Mouse (Mus musculus) cerebellum, adult 8-10 months (tissue): ENCODE measurements around the gene Ccdc137.

Experiments used
- DNase-seq: peaks from one replicate; pipeline ENCODE4 v3.0.0; 2022

Gene Ccdc137

DNA sequence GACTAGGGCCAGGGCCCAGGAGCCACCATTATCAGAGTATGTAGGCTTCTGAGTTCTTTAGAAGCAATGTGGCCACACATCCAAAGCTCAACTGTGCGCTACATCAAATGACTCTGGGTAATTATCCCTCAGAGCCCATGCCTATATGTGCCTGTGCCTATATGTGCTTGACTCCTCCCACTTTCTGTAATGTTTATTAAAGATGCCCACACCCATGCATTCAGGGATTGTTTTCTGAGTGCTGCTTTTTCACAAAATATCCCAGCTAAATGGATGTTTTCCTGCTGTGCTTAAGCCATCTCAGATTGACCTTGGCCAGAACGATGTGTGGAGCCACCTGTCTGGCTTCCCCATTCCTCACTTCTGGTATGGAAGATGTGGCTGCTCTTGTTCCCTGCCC, 5.6 kb downstream of the Ccdc137 start:
- DNase-seq = no peak

- no peak for DNase-seq
Measured at GRCm38 (mm10) chr11:120464365-120464764, 6.5 kb downstream of the Ccdc137 start.

DNA sequence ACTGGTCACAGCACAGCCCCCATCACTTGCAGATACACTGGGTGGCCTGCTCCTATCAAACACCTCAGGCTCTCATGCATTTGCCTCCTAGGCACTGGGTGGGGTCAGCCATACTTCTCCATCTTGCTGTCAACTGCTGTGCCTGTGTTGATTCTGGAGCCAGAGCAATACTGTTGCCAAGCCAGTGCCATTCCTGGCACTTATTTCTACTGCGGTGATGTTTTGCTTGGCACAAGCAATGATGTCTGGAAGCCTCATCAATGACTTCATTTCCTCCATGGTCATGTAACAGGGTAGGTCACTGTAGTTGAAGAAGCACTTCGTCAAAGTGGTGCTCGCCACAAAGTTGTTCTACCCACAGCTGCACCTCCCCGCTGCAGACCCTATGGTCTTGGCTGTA, 7.6 kb downstream of the Ccdc137 start:
- DNase-seq = no peak

GRCm38 (mm10) chr11:120467051-120467735, 9.3 kb downstream of the Ccdc137 start, which contains the start of gene Arl16:
Gene Arl16, minus strand, starts transcription at chr11:120467607.
- peak; percentile 88 for DNase-seq

DNA sequence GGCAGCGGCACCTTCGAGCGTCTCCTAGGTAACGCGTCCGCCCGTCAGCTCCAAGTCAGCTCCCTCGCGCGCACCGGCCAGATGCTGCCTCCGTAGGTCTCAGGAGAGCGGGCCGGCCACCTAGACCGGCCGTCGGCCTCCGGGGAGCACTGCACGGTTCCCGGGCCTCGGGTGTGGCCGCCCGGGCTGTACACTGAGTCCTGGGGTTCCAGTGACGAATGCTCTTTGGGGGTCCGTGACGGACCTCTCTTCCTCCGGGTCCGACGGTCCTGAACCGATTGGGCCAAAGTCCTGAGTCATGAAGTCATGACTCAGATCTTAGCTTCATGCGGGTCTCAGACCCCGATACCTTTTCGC, 9.8 kb downstream of the Ccdc137 start:
- no peak for DNase-seq

DNA sequence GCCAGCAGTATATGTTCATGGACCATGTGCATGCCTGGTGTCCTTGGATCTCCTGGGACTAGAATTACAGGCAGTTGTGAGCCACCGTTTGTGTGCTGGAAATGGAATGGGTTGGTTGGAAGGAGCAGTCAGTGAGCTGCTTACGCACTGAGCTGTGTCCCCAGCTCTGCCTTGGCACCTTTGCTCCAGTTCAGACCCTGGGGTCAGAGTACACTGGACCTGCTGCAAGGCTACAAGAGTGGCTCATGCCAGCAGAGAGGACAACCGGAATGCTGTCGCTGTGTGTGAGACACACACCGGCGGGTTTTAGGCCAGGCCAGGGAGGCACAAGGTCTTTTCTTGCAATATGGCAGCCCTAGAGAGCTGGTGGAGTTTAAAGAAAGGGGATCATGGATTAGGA, 14.1 kb downstream of the Ccdc137 start:
- DNase-seq = no peak

- no peak for DNase-seq
Measured at GRCm38 (mm10) chr11:120483448-120483934, 25.6 kb downstream of the Ccdc137 start.

DNA sequence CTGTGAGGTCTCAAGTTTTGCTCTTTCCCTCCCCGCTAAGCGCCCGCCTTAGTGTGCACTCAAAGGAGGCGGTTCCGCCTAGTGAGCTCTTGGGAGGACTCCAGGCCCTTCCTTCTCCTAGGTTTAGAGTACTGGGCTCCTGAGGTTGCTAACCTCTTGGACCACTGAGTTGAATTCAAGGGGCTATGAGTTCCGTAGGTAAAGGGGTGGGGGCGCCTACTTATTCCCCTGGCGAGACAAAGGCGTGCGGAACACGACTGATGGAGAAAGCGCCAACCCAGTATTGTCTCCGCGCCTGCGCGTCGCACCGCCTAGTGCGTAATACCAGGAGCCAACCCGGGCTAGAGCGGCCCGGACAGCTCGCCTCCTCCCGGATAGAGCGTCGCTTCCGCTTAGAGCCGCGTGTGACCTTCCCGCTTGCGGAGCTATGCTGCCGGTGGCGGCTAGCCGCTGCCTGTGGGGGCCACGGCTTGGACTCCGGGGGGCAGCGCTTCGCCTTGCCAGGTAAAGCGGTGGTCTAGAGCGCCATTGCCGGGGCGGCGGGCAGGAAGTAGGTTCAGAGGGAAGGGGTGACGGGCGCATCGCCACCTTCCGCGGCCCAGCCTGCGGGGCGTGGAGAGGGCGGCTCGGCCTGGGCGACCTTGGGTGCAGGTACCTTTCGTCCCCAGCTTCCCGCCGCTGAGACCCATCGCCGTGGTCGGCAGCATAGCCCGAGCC, 26.5 kb downstream of the Ccdc137 start, which contains the start of gene Mrpl12:
Gene Mrpl12, plus strand, starts transcription at position 349 of the 717 bp plus-strand sequence.
- peak; percentile 84 for DNase-seq

DNA sequence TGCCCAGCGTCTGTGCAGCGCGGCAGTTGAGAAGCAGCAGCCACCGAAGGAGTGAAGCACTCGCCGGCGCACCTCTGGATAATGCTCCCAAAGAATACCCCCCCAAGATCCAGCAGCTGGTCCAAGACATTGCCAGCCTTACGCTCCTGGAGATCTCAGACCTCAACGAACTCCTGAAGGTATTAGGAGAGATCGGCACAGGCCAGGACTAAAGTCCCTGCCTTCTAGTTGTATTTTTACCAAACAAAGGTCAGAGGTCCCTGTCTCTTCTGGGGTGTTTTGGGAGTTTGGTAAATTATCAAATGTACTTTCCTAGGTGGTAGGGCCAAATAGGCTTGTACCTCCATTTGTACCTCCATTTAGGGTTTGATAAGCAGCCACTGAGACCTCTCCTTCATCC, 27.3 kb downstream of the Ccdc137 start:
- DNase-seq = no peak

DNA sequence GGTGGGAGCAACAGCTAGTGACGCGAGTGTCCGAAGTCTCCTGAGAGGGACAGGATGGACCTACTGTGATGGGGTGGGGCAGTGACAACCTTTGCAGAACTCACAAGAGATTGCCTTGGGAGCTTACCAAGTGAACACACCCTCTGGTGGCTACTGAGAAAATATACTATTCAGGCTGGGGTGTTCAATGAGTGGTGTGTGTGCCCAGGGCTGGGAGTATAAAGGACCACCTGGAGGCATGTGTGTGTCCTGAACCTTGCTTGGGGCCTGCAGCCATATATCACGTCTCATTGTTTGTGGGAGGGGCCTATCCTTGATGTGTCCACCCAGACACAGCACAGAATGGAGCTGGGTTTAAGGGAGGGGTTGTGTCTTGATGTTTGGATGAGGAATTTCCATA, 30.6 kb downstream of the Ccdc137 start:
- no peak for DNase-seq

- peak; percentile 68 for DNase-seq
Measured at GRCm38 (mm10) chr11:120489054-120489761, 31.3 kb downstream of the Ccdc137 start.

DNA sequence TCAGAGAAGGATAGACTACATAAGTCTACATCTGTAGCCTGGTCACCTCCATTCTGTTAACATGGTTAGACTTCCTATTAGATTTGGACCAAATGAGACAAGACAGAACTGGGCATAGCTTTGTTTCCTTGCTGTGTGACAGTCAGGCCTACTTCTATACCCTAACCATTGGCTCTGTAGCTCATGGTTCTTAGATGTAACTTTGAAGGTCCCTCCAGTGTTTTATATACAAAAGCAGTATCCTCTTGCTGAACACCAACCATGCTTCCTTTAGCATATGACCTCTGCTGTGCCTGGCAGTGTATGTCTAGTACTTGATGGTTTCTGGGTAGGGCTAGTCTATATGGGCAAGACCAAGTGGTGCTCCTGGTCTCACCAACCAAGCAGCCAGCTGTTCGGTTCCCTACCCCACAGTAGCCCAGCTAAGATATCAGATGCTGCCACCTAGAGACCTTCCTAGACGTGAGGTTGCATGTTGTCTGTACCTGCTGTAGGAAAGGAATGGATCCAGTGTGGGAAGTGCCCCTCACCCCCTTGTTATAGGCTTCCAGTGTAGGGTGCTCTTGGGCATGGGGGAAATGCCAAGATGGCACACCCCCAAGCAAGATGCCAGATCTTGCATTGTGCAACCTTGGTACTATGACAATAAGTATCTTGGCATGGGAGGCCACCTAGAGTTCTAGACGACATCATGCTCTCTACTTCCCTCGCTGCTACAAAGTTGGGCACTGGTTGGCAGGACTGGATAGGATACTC, 32.6 kb downstream of the Ccdc137 start:
- no peak for DNase-seq

- DNase-seq = peak; percentile 83
Measured at GRCm38 (mm10) chr11:120491317-120492023, 33.6 kb downstream of the Ccdc137 start, which contains the start of gene Slc25a10. Gene Slc25a10, plus strand, starts transcription at chr11:120491840.

DNA sequence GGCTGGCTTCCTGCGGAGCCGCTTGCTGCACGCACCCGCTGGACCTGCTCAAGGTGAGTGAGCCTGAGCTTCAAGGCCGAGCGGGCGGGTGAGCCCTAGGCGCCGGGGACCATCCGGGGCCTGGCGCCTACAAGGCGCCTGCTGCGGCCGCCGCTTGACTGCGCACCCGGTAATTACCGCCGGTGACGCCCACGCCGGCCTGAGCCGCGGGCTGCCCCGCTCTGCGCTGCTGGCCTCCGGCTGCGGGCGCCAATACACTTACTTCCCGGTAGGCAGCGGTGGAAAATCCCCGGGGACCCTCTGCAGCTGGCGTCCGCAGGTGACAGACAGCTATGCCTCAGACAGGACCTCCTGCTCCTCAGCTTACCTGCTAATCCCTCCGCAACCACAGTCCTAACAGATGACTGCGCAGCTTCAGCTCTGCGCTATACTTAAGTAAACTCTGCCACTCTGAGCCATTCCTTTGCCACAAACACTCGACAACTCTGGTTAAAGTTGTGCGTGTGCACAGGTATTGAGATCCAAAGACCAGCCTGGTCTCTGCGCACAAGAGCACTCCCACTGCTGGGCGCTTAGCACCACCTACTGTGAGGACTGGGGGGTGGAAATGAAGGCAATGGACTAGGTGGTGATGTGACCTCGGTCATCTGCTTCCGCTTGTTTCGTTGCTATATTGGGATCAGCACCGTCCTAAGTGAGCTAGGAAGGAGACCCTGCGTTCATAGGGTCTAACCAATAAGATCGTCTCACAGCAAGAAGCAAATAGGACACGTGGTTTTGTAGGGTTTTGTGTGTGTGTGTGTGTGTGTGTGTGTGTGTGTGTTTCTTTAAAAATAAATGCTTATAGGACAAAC, 34.3 kb downstream of the Ccdc137 start:
- no peak for DNase-seq

GRCm38 (mm10) chr11:120492878-120493203, 34.9 kb downstream of the Ccdc137 start:
- no peak for DNase-seq

- no peak for DNase-seq
Measured at GRCm38 (mm10) chr11:120493351-120493750, 35.4 kb downstream of the Ccdc137 start.

DNA sequence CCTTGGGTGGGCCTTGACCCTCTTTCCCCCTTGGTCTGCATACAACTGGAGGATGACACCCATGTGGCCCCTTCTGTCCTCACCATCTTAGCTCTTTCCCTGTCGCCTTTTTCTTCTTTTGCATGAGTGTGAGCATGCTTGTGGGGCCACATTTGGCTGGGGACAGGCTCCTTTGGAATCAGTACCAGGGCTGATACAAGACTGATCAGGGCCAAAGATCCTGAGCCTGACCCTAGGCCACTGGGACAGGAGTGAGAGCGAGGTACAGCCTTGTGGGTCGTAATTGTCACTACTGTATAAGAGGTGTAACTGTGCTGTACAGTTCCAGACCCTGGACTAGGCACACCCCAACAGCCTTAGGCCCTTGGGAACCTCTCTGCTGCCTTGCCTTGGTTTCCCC, 36.0 kb downstream of the Ccdc137 start:
- DNase-seq = no peak

DNA sequence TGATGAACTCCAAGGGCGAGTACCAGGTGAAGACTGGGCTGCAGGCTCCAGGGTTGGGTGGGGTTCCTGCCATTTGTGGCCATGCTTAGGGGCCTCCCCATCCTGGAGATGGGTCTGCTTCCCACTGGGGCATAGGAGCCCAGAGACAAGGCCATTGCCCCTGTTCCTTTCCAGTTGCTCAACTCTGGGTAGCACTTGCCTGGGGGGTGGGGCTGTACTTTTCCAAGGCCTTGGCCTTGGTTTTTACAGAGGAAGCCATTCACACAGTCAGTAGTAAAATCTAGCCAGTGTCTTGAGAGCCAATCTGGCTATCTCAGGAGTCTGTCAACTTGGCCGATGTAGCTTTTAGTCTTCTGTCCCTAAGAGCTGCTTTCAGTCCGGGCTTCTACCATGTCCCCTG, 39.5 kb downstream of the Ccdc137 start:
- DNase-seq = no peak

- no peak for DNase-seq
Measured at GRCm38 (mm10) chr11:120498226-120498625, 40.3 kb downstream of the Ccdc137 start.

- DNase-seq = no peak
Measured at GRCm38 (mm10) chr11:120498891-120499290, 41.0 kb downstream of the Ccdc137 start.

GRCm38 (mm10) chr11:120499894-120500293, 42.0 kb downstream of the Ccdc137 start:
- DNase-seq = no peak
